Comparison of ENCODE assay signal across 8 mouse cellular contexts in the genomic region with DNA sequence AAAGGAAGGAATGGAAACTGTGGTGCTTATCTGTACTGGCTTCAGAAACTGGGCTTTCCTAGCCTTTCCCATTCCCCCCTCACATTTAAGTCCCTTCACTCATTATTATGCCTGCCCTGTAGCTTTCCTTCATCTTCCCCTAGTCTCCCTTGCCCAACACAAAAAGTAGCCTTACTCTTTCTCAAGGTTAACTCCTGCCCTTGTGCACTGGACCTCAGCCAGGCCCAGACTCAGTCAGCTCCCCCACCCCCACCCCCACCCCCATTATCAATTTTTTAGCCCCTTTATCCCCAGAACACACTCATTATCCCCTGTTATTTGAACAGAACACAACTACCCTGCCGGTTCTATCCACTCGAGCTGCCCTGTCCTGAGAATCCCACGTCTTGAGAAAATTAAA. TPM values are rescaled to one million over a fixed set of nuclear protein-coding genes. Genes with fewer than 3 reads are reported as not detected.
DNase-seq lines count a peak whose midpoint lies in the region; ATAC-seq and TF ChIP-seq lines count a peak whose summit lies in the region.

No protein-coding gene starts in this region.

- peak overlapping the region; percentile 94 for H3K4me3 ChIP-seq in kidney, embryonic 15.5 days (replicated peaks)
- H3K4me3 ChIP-seq in cortical plate, adult 2 months (ENCODE audit: insufficient read depth, low read length) = peak overlapping the region; percentile 77; the same call in 1 of the 2 replicates
- H3K4me3 ChIP-seq in hindbrain, embryonic 12.5 days = peak overlapping the region; percentile 86
- peak overlapping the region; percentile 81 for H3K4me3 ChIP-seq in midbrain, embryonic 12.5 days

- H3K9me3 ChIP-seq in kidney, embryonic 15.5 days (replicated peaks) = no peaks in the 10 kb centered on the region
- H3K9me3 ChIP-seq in hindbrain, embryonic 12.5 days (replicated peaks) = no peaks in the 10 kb centered on the region
- no peaks in the 10 kb centered on the region for H3K9me3 ChIP-seq in midbrain, embryonic 12.5 days

- peak overlapping the region; percentile 81; the same call in 1 of the 2 replicates for H3K27ac ChIP-seq in kidney, embryonic 15.5 days
- H3K27ac ChIP-seq in cortical plate, adult 2 months (ENCODE audit: insufficient read depth, low read length) = no peak overlapping the region
- no peak overlapping the region for H3K27ac ChIP-seq in hindbrain, embryonic 12.5 days
- H3K27ac ChIP-seq in midbrain, embryonic 12.5 days (replicated peaks) = peak overlapping the region; percentile 49; the same call in 1 of the 2 replicates

- no peak for TF ChIP-seq CTCF in cortical plate, adult 2 months (IDR thresholded peaks at IDR 0.05; ENCODE audit: extremely low read depth, insufficient read depth, low read length)

- no peak for TF ChIP-seq POLR2A in cortical plate, adult 2 months (IDR thresholded peaks at IDR 0.05; ENCODE audit: extremely low read depth, insufficient read depth, low read length)

- WGBS in kidney, embryonic 15.5 days = 63% methylated on average over 3 of the region's 3 CpGs
- 69% methylated on average over 3 of the region's 3 CpGs for WGBS in hindbrain, embryonic 12.5 days
- WGBS in midbrain, embryonic 12.5 days = 48% methylated on average over 3 of the region's 3 CpGs

- no peak for ATAC-seq in kidney, embryonic 15.5 days (replicated peaks; ENCODE audit: low FRiP score)
- ATAC-seq in hindbrain, embryonic 12.5 days (ENCODE audit: low FRiP score) = no peak
- no peak for ATAC-seq in midbrain, embryonic 12.5 days (ENCODE audit: low FRiP score, low read depth)

- peaks cover 4% of the 10 kb centered on the region; the same call in 1 of the 2 replicates for H3K4me1 ChIP-seq in kidney, embryonic 15.5 days
- peaks cover 4% of the 10 kb centered on the region for H3K4me1 ChIP-seq in cortical plate, adult 2 months (ENCODE audit: control insufficient read depth, insufficient read depth, low read length)
- peaks cover 19% of the 10 kb centered on the region for H3K4me1 ChIP-seq in hindbrain, embryonic 12.5 days
- H3K4me1 ChIP-seq in midbrain, embryonic 12.5 days = peaks cover 18% of the 10 kb centered on the region

- peaks cover 5% of the 10 kb centered on the region; the same call in 1 of the 2 replicates for H3K27me3 ChIP-seq in kidney, embryonic 15.5 days
- H3K27me3 ChIP-seq in hindbrain, embryonic 12.5 days = no peaks in the 10 kb centered on the region
- 0 out of 2 replicates have a peak, but pooled peaks cover 8% of the 10 kb centered on the region for H3K27me3 ChIP-seq in midbrain, embryonic 12.5 days

- no peak for DNase-seq in kidney, postnatal 25 days
- no peak for DNase-seq in gastrocnemius, postnatal 25 days
- no peak for DNase-seq in adrenal gland, adult (ENCODE audit: inconsistent age in 2 of 2, low spot score in 1 of 2)
- no peak for DNase-seq in right cerebral cortex, postnatal 4 days

- no peaks in the 10 kb centered on the region for H3K36me3 ChIP-seq in kidney, embryonic 15.5 days
- H3K36me3 ChIP-seq in hindbrain, embryonic 12.5 days = no peaks in the 10 kb centered on the region
- no peaks in the 10 kb centered on the region for H3K36me3 ChIP-seq in midbrain, embryonic 12.5 days

- peak overlapping the region; percentile 22 for H3K9ac ChIP-seq in kidney, embryonic 15.5 days
- no peak overlapping the region; the same call in 1 of the 2 replicates for H3K9ac ChIP-seq in hindbrain, embryonic 12.5 days
- H3K9ac ChIP-seq in midbrain, embryonic 12.5 days (replicated peaks) = peak overlapping the region; percentile 39

- H3K4me2 ChIP-seq in kidney, embryonic 15.5 days = peak overlapping the region; percentile 95
- H3K4me2 ChIP-seq in hindbrain, embryonic 12.5 days (replicated peaks) = peak overlapping the region; percentile 55
- H3K4me2 ChIP-seq in midbrain, embryonic 12.5 days (replicated peaks) = peak overlapping the region; percentile 98

RNA-seq across cellular contexts. Expression of gene Glce, which starts 1.0 kb away (rescaled TPM):
- polyA plus RNA-seq in kidney, embryonic 15.5 days (2015; fragmentation: Nextera tagmentation; extraction: Ambion mirVana) = 19.0 and 20.2 TPM in 2 replicates
- polyA plus RNA-seq in cortical plate, adult 2 months (2012; rRNA removed) = 12.8 and 13.0 TPM in 2 replicates
- polyA plus RNA-seq in hindbrain, embryonic 12.5 days (2016; fragmentation: Nextera tagmentation; extraction: Ambion mirVana) = 26.9 and 27.2 TPM in 2 replicates
- 18.9 and 22.1 TPM in 2 replicates for polyA plus RNA-seq in midbrain, embryonic 12.5 days (2016; fragmentation: Nextera tagmentation; extraction: Ambion mirVana)
- total RNA-seq in gastrocnemius, postnatal 25 days (2021) = 1 to 10 TPM; 5.5 to 8.3 TPM

Comparison
In these comparisons a context has a peak if more than half of its experiments do, and no peak if none do; other contexts are left out.
1. H3K27ac ChIP-seq: peak in kidney, embryonic 15.5 days (single experiment) and midbrain, embryonic 12.5 days (single experiment); none in cortical plate, adult 2 months (single experiment) and hindbrain, embryonic 12.5 days (single experiment).
2. Peak in every context shown above with its lines, with median percentiles within 50 percentile points of each other: H3K4me2 ChIP-seq and H3K4me3 ChIP-seq.